Mouse (Mus musculus) erythroblast, embryonic 14.5 days (primary cell): ENCODE measurements around the gene Hoxb6.

Experiments
- GATA1 ChIP-seq: IDR thresholded peaks from 2 replicates; pipeline ENCODE4 v1.6.1; 2012; ENCODE audit warnings: low read length, inconsistent platforms, mixed read lengths
- TAL1 ChIP-seq: IDR thresholded peaks from 3 replicates; pipeline ENCODE4 v1.6.1; 2012; ENCODE audit warnings: low read length, inconsistent platforms, mixed read lengths

GRCm38 (mm10) chr11:96324125-96324524 lies 31.8 kb downstream of the Hoxb6 start:
- TF ChIP-seq GATA1 (no peak), TAL1 (no peak)
